Mouse (Mus musculus) megakaryocyte, embryonic 14.5 days (primary cell): Measurements from ENCODE around the gene Erh.

Experiments used
- FLI1 ChIP-seq: IDR thresholded peaks from 2 replicates; pipeline ENCODE4 v1.6.1; 2012; ENCODE audit warnings: low read length, inconsistent platforms, mixed read lengths
- GATA1 ChIP-seq: IDR thresholded peaks from 3 replicates; pipeline ENCODE4 v1.6.1; 2012; ENCODE audit warnings: mixed read lengths, low read length, inconsistent platforms, borderline replicate concordance

DNA sequence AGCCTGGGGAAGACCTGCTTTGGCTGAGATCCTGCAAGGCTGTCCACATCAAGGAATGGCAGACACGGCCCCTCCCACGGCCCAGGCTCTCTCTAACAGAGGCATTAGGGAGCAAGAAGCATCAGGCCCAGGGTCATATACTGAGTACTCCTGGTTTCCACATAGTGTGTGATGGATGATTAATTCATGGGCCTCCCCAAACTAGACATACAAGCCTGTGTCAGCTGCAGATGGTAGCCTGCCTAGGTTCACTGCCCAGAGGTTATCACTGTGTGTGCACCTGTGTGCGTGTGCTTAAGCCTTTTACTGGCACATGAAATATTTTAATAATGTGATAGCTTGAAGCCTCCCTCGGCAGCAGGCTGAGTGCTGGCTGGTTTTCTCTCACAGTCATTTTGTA, 48.2 kb downstream of the Erh start:
- TF ChIP-seq GATA1 (no peak), FLI1 (no peak)
